Mouse (Mus musculus) forelimb bud, embryonic 11.5 days (tissue): ENCODE data around the gene Acpp.
"Not testable (repeated sequence)": the region's sequence is repeated elsewhere in the genome, so short reads cannot be mapped to it uniquely, and the experiment has no call there.

Experiments
- DNase-seq: peaks from one replicate; pipeline ENCODE4 v3.0.0-alpha.2; 2012; ENCODE audit warnings: low read depth, low spot score

Acpp gene

DNA sequence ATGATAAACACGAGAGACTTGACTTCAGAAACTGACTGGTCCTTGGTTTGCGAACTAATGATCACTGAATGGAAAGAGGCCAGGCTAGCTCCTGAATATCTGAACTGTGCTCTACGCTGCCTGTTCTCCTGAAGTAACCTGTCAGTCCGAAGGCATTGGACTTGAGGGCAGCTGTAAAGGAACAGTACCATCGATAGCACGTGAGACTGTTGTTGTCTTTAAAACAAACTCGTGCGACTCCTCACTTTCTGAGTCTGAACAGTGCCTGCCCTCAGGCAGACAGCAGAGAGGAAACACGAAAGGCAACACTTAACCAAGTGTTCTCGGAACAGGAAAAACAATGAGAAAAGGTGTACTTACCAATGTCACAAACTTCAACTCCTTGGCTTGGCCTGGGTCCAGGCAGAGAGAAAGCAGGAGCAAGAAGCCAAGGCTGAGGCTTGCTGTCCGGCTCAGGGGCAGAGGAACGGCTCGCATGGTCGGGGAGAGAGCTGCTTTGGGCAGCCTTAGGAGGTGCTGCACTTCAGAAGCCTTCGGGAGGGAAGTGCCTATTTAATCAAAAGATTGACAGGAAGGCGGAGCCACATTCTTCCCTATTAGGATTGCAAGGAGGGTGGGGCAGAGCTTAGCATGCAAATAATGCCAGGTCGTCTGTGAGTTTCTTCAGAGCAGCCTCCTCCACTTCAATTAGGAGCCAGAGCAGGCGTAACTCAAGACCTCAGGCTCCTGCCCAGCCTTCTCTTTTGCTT is at the start of gene Acpp:
TSS of gene Acpp (minus strand) at position 566 of the 749 bp plus-strand sequence.
- peak; percentile 62 for DNase-seq

DNA sequence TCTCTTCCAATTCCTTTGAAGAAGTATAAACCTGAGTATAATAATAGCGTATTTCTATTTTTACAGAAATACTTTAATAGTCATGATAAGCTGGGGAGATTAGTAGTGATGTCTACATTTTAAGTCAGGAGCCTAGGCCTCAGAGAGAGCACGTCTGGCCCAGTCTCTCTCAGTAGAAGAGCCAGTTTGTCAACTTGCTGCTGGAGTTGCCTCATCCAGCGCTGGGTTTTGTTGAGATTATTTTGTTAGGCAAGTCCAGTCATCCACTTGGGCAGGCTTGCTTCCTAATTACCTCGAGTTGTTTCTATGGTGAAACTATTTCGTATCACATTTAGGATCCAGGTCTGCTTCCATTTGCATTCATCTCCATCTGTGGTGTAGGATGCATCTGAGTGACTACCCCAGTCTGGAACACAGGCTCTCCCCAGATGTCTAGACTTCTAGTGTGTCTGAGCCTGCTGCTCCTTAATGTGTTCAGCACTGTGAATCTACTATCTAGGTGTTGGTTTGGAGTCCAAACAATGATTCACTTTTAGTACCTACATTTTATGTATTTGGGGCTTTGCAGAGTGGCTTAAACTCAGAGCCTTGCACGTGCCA is 45.1 kb upstream of the Acpp start:
- DNase-seq = no peak

DNA sequence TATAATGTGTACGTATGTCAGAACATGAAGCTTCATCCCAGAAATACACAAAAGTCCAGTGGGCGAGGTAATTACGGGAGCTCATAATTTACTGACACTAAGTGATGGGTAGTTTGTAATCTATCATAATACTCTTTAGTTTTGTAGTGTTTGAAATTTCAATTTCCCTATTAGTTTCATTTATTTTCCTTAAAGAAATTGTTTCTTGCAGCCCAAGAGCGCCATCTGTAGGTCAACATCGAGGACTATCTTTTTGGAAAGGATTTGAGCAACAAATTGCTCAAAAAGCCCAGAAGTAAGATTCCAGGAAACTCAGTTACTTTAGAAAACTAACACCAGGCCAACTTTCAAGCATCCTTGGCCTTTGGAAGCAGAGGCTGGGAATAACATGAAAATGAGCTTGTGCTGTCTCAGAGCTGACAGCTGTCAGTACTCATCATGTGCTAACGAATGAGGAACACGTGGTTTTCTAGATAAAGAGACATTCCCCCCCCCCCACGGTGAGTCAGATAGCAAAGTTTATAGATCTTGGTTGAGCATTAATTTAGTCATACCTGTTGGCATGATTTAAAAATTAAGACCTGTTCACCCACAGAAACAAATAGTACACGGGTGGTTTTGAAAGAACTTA is 42.1 kb upstream of the Acpp start:
- peak; percentile 47 for DNase-seq

DNA sequence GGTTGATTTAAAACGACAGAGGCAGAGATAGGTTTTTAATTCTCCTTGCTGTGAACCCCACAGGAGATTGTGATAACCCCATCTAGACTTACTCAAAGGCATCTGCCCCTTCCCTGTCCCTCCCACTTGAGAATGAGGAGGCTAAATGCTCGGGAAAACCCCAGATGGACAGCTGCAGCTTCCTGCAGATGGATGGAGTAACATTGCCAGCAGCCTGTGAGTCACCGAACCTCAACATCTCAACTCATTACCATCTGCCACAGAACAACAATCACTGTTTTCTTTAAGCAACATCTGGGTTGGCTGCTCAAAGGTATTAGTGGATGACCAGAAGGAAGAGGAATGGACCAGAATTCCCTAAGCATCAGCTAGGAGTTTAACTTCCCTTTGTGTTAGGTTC is 38.0 kb upstream of the Acpp start:
- DNase-seq = no peak

DNA sequence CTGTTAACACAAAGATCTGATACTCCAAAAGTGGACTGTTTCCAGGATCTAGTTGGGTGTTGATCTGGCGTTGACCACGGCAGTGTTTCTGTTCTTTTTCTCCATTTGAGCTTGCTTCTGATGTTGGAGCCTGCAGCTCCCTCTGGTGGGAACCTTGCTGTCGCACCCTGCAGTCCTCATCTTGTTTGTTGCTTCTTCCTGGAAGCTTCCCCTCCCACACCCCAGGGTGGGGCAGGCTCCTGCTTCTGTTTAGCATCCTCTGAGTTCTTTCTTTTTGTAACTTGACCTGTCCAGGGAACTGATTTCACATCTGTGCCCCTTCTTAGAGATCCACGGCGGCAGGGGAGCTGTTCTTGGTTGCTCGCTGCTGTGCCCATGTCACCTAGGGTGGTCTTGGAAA is 35.7 kb upstream of the Acpp start:
- peak; percentile 55 for DNase-seq

DNA sequence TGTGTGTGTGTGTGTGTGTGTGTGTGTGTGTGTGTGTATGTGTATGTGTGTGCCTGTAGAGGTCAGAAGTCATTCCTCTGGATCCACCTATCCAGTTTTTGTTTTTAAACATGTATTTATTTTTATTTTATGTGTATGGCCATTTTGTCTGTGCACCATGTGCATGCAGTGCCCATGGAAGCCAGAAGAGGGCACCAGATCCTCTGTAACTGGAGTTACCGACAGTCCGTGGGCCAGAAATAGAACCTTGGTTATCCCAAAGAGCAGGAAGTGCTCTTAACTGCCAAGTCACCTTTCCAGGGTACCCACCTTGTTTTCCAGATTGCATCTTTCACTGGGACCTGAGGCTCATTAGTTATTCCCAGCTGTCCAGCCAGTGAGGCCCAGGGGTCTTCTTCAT is 29.4 kb upstream of the Acpp start:
- DNase-seq = no peak

DNA sequence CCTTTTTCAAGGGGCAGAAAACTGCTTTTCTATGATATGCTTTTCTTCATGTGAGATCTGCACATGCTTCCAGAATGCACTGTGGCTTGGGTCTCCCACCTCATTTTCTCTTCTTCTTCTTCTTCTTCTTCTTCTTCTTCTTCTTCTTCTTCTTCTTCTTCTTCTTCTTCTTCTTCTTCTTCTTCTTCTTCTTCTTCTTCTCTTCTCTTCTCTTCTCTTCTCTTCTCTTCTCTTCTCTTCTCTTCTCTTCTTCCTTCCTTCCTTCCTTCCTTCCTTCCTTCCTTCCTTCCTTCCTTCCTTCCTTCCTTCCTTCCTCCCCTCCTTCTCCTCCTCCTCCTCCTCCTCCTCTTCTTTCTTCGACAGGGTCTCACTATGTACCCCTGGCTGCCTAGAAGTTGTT is 24.4 kb upstream of the Acpp start:
- not testable (repeated sequence) for DNase-seq

DNA sequence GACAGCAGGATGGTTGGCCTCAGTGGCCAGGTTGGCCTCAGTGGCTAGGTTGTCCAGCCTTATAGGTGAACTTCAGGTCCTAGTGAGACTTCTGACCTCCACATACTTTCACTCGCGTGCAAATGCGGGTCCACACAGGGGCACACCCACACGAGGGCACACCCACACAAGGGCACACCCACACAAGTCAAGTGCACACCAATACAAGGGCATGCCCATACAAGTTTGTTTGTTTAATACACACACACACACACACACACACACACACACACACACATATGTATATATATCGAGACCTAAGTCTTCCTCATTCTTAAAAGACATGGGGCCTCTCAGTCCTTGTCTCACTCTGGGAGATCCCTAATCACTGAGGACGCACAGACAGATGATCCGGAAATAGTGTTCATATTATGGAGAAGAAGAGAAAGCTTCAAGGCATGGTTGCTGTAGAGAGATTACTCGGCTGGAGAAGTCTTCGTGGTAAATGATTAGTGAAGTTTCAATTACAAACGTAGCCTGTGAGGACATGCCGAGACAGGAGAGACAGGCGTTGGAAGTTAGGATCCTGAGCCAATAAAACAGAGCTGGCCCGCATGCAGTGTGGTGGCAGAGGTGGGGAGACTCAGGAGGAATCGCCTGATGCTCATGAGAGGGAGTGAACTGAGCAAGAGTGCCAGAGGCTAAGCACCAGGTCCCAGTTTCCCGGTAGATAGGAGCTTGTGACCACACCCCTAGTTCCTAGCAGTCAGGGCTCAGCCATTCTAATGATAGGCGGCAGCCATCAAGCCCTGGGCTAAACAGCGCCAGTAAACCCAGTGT is 23.7 kb upstream of the Acpp start:
- no peak for DNase-seq

DNA sequence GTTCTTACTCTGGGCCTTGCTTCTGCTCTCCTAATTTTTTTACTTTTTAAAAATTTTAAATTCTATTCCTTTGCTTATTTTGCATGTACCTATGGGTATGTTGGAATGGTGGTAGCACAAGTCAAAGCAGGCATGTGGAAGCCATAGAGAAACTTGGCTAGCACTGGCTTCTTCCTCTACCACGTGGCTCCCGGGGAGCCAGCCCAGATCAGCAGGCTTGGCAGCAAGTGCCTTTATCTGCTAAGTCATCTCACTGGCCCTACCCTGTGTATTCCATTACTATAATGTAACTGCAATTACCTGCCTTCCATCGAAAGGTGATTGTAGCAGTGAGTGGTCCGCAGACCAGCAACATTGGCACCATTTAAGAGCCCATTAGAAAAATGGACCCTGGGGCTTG is 22.8 kb upstream of the Acpp start:
- no peak for DNase-seq

DNA sequence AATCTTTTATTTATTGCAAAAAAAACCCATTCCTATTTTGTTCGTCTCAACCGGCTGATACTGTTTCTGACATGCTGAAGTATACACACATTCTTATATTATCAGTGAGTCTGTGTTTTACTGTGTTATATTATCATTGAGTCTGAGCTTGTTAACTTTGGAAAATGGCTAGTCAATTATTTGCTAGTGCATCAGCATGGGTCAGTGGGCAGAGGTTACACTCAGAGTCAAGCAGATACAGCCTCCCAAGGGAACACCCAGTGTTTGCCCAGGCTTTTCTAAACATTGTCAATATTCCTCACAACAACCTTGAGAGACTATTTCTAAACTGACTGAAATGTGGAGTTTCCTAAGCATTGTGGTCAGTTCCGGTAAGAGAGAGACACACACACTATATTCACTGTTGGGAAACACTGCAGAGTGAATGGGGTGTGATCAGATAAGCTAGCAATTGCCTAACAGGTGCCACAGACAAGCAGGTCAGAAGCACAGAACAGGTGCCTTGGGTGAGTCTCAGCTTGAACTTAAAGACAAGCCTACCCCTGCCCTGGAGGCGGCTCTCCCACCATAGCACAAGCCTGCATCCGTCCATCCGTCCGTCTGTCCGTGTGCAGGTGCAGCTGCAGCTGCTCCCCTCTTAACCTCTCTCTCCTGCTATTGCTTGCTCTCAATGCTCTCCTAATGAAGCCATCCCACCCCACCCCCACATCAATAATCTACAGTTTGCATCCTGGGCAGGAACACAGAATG is 18.1 kb upstream of the Acpp start:
- DNase-seq = no peak

DNA sequence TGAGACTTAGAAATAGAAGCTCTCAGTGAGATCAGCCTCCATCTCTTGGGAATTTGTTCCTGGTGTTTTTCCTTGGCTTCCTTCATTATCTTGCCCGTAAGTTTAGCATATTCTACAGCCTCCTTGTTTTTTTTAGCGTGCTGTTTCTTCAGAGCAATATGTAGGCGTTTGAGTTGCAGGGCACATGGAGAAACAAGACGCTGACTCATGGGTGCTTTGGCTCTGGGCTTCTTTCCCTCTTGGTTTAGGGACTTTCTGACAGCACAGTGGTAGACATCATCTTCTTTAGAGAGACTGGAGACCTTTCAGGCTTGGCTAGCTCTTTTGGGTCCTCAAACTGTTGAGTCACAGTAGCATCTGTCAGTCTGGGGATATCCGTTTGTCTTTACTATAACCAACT is 6.6 kb upstream of the Acpp start:
- DNase-seq = no peak

DNA sequence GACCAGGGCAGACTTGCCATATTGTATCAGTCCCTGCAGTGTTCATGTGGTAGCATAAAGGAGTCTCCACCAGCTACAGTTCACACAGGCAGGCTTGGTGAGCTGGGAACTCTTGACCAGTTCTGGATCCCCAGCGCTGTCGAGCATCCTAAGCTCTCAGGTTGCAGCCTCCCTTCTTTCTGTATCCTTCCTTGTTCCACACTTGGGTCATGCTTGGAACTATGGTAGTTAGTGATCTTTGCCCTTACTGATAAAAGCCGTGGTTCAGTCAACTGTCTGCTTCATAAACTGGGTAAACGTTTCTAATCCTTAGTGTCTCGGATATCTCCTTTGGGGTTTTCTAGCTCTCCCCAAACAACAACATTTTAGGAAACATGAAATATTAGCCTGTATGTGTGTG is 1.9 kb upstream of the Acpp start:
- DNase-seq = no peak

DNA sequence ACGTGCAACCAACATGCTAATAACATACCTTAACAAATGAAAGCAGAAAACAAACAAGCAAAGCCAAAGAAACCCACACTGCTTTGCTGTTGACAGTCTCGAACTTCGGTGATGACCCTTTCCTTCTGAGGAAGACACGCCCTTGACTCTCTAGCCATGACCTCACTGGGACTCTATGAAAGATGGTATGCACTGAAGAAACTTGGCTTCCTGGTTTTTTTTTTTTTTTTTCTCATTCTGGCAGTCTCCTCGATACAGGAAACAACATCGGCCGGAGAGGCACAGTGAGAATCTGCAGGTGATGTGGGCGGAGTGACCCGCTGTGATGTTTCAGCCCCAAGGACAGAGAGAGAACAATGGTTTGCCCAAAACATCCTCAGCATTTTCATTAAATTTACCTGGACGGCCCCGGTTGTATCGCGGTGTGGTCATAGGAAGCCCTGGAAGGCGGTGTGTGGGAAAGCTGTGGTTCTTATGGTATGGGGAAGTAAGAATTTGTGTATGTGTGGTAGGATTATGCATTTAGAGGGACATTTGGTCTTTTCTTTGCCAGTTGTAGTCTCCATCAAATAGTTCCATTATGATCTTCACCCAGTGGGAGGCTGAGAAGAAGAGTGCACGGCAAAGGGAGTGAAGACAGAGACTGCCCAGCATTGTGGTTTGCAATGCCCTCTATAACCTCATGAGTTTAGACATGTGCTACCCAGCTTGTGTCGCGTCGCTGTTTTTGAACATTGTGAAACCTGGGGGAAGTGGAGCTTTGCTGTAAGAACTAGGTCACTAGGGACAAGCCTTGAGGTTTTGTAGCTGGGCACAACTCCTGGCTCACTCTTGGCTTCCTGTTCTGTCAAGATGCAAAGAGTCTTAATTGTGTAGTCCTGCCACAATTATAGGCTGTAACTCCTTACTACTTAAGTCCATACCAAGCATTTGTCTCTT is 1.2 kb upstream of the Acpp start:
- DNase-seq = no peak

DNA sequence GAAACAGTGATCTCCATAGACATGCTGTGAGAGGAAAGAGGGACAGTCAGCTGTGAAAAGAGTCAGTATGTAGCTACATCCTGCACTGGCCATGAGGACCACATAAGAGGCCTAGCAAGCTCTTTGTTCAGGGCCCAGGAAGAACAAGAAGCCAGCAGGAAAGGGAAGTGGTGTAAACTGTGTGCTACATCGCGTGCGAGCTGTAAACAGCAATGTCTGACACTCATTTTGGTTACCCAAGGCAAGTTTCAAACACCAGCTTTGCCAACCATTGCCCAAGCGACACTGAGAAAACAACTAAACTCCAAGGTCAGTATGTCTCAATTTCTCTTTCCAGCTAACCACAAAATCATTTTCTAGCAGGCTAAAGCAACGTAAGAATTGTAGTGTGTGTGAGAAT is 6.2 kb downstream of the Acpp start:
- no peak for DNase-seq

DNA sequence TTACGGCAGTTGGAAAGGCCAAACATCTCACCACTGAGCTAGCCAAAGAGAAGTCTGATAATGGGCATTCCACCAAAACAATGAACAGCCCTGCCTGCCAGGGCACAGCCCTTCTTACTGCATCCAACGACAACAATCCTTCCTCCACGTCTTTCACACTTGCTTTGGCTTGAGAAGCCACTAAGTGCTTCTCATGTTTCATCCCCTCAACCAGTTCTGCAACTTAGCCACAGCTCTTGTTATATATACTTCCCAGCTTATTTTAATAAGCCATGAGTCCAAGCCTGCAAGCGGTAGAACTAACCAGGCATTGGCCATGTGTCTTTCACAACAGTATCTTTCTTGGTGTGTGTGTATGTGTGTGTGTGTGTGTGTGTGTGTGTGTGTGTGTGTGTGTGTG is 8.9 kb downstream of the Acpp start:
- no peak for DNase-seq

DNA sequence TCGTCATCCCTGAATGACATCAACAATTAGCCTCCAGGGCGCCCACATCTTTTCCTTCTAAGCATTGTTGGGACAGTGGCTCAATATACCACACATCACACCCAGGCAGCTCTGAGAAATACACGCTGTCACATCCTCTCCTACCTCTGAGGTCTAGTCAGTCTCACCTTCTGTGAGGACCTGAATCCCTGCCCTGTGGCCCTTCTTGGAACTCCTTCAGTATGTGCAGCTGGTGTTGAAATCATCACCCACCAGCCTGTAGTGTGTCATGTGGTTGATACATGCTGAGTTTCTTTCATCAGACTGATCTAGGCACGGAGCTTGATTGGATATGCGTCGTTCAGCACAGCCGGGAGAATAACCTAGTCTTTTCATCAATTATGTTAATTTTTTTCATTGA is 16.0 kb downstream of the Acpp start:
- no peak for DNase-seq

DNA sequence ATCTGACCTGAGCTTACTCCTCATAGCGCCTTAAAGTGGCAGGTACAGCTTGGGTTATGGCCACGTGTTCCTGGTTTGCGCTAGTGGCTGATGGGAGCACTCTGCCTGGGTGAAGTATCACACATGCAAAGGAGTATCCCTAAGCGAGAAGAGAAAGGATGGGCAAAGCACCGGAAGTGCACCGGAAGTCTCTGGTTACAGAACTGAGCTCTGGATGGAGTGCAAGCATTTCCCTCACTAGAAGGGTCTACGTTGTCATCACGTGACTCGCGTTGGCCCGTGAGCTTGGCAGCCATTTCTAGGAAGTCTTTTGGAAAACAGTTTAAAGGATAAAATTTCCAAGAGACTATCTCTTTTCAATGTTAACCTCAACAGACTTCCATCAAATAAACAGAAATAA is 21.2 kb downstream of the Acpp start:
- no peak for DNase-seq

DNA sequence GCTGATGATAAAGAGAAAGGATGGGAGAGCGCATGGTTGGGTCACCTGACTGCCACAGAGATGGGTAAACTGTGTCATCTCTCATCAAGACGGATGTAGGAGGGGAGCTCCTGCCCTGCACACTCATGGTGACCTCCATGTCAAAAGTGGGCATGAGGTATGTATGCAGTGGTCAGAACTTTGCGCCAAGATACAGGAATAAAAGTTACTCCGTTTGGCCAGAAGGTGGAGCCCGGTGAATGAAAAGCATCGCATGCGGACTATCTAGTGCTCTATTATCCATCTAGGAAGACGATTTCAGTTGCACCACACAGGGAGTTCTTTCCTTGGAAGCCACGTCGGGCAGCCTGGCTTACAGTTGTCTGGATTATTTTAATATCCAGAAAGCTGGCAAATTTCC is 22.0 kb downstream of the Acpp start:
- DNase-seq = peak; percentile 40

DNA sequence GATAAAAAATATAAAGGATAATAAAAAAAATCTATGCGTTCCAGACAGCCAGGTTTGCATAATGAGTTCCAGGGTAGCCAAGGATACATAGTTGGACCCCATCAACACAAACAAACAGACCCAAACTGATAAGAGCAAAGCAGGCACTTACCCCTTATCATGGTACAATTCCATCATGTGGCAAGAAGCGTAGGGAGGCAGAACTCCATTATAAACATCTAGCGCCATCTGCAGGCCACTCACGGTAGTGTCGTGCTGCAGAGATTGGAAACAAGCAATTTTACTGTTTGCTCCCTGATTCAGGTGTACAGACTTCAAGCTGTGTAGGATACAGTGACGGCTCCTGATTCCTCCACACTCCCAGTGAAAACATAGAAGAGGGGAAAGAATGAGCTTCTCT is 30.8 kb downstream of the Acpp start:
- DNase-seq = peak; percentile 78

DNA sequence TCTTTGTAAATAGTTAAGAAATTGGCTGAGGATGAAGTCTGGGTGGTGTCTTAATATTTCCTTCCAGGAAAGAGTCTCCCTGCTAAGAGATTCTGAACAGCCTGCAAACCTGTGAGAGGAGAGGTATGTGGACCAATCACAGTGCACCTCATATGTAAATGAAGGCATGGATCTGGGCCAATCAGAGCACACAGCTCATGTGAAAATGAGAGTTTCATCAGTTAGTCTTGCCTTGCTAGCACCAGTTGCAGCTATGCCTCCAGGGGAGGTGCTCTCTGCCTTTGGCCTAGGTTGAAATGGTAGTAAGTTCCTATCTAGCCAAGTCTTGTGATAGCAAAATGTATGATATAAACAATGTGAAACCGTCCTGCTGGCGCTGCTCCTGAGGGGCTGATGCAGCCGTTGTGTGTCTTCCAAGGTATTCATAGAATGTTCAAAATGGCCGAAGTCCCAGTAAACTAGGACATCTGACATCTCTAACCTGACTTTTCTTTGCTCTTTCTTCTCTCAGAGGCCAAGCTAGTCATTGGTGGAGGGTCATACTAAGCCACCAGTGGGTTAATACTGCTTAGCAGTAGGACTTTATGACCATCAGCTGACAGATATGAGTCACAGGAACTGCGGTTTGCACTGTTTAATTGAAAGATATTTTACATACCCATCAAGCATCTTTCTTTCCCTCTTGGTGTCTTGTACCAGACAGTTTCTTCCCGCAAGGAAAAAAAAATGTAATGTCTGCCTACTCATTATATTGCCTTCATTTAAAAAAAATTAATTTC is 32.0 kb downstream of the Acpp start:
- DNase-seq = no peak
